Mouse (Mus musculus) megakaryocyte, adult 5-6 weeks (primary cell): Measurements from ENCODE around the gene Cngb1. TPM values are rescaled to one million over a fixed set of nuclear protein-coding genes. Genes with fewer than 3 reads are reported as not detected.
A peak's percentile ranks its signal among the peaks of the same experiment; 100 is the strongest.

ENCODE experiments used
- ATAC-seq: 2 replicates; pipeline ENCODE4 v1.8.0; 2016; ENCODE audit warnings: mild to moderate bottlenecking, inconsistent platforms; ENCODE audit not compliant: poor library complexity, severe bottlenecking
- total RNA-seq, 2 experiments: library from RNA; stranded (forward) in 1 of 2; stranded (reverse) in 1 of 2; fragments of 153-499, 151-499 nt in 1 of 2; fragments of 221-1000, 200-1000 nt in 1 of 2; gene quantifications; 2 replicates each; pipeline versions ENCODE4 v1.2.3 to v1.2.4; 2015 to 2017

The Cngb1 gene
- total RNA-seq (2015): 0.96 TPM in 1 of 2 replicates, not detected in the other
- total RNA-seq (2017): 0.20 TPM in 1 of 2 replicates, not detected in the other

- no peak for ATAC-seq
Measured at GRCm38 (mm10) chr8:95306431-95306830, at the start of gene Cngb1. Gene Cngb1 (minus strand): TSS chr8:95306585.

- ATAC-seq: no peak
Measured at GRCm38 (mm10) chr8:95354606-95355005, 48.2 kb upstream of the Cngb1 start.

- ATAC-seq: no peak
Measured at GRCm38 (mm10) chr8:95352871-95353866, 46.8 kb upstream of the Cngb1 start.

- ATAC-seq: no peak
Measured at GRCm38 (mm10) chr8:95352151-95352870, 45.9 kb upstream of the Cngb1 start, which contains the start of gene Mmp15. Gene Mmp15 (plus strand): TSS chr8:95352268.

GRCm38 (mm10) chr8:95351461-95351860 is 45.1 kb upstream of the Cngb1 start:
- no peak for ATAC-seq

GRCm38 (mm10) chr8:95348811-95349630 is 42.6 kb upstream of the Cngb1 start:
- ATAC-seq: no peak

GRCm38 (mm10) chr8:95348356-95348755 is 42.0 kb upstream of the Cngb1 start:
- ATAC-seq: no peak

- ATAC-seq: peak; percentile 58
Measured at GRCm38 (mm10) chr8:95346643-95347545, 40.5 kb upstream of the Cngb1 start.

GRCm38 (mm10) chr8:95344668-95345067 is 38.3 kb upstream of the Cngb1 start:
- no peak for ATAC-seq

- no peak for ATAC-seq
Measured at GRCm38 (mm10) chr8:95341721-95342120, 35.3 kb upstream of the Cngb1 start.

GRCm38 (mm10) chr8:95336363-95336762 is 30.0 kb upstream of the Cngb1 start:
- no peak for ATAC-seq

GRCm38 (mm10) chr8:95335706-95336105 is 29.3 kb upstream of the Cngb1 start:
- peak; percentile 32 for ATAC-seq

- ATAC-seq: no peak
Measured at GRCm38 (mm10) chr8:95332437-95333199, 26.2 kb upstream of the Cngb1 start.

- peak; percentile 83 for ATAC-seq
Measured at GRCm38 (mm10) chr8:95331720-95332436, 25.5 kb upstream of the Cngb1 start, which contains the start of the genes Zfp319 and Usb1. Gene Zfp319 (minus strand): TSS chr8:95331950. Gene Usb1 (plus strand): TSS chr8:95332284.

GRCm38 (mm10) chr8:95331156-95331719 is 24.9 kb upstream of the Cngb1 start:
- ATAC-seq: peak; percentile 36

GRCm38 (mm10) chr8:95330367-95330766 is 24.0 kb upstream of the Cngb1 start:
- no peak for ATAC-seq

GRCm38 (mm10) chr8:95327866-95328465 is 21.6 kb upstream of the Cngb1 start:
- no peak for ATAC-seq
